Mouse (Mus musculus) heart, embryonic 14.5 days (tissue): ENCODE data around the gene Ccdc126. TPM values are rescaled to one million over a fixed set of nuclear protein-coding genes. Genes with fewer than 3 reads are reported as not detected.

Experiments used
- ATAC-seq: fragments of 200-750 bp; cut with Nextera tagmentation; 2 replicates; pipeline ENCODE4 v1.8.0; 2017; ENCODE audit warnings: low read depth, moderate TSS enrichment; ENCODE audit not compliant: insufficient number of reproducible peaks, insufficient read depth, low FRiP score
- H3K27ac ChIP-seq, 2 experiments: fragments of 200-500 bp in 1 of 2; fragments of 300-500 bp in 1 of 2; sonication (generic) in 1 of 2; replicated peaks in 1 of 2; 2 replicates each; pipeline ENCODE4 v1.5.1; 2012 to 2014; ENCODE audit warnings: low read depth in 2 of 2, low read length in 2 of 2, control low read depth in 1 of 2, mild to moderate bottlenecking in 1 of 2, mixed read lengths in 1 of 2; ENCODE audit not compliant: control insufficient read depth in 1 of 2, insufficient read depth in 1 of 2
- H3K27me3 ChIP-seq: fragments of 300-500 bp; sonication (generic); 2 replicates; pipeline ENCODE4 v1.6.1; 2014; ENCODE audit warnings: mild to moderate bottlenecking, low read length, control low read depth; ENCODE audit not compliant: control insufficient read depth, insufficient read depth
- H3K36me3 ChIP-seq: fragments of 300-500 bp; sonication (generic); 2 replicates; pipeline ENCODE4 v1.6.1; 2014; ENCODE audit warnings: mild to moderate bottlenecking, control low read depth, low read length, mixed read lengths; ENCODE audit not compliant: control insufficient read depth, insufficient read depth
- H3K4me1 ChIP-seq, 2 experiments: fragments of 200-500 bp in 1 of 2; fragments of 300-500 bp in 1 of 2; sonication (generic) in 1 of 2; 2 replicates each; pipeline ENCODE4 v1.6.1; 2012 to 2014; ENCODE audit warnings: low read length in 2 of 2, control low read depth in 1 of 2, mixed read lengths in 1 of 2; ENCODE audit not compliant: control insufficient read depth in 2 of 2, insufficient read depth in 2 of 2
- H3K4me2 ChIP-seq: fragments of 300-500 bp; sonication (generic); 2 replicates; pipeline ENCODE4 v1.6.1; 2014; ENCODE audit warnings: mild to moderate bottlenecking, low read length
- H3K4me3 ChIP-seq, 2 experiments: fragments of 200-500 bp in 1 of 2; fragments of 300-500 bp in 1 of 2; sonication (generic) in 1 of 2; 2 replicates each; pipeline ENCODE4 v1.5.1; 2012 to 2014; ENCODE audit warnings: low read length in 2 of 2, mild to moderate bottlenecking in 2 of 2, control low read depth in 1 of 2, low read depth in 1 of 2, moderate library complexity in 1 of 2; ENCODE audit not compliant: control insufficient read depth in 1 of 2, insufficient read depth in 1 of 2
- H3K9ac ChIP-seq: fragments of 300-500 bp; sonication (generic); 2 replicates; pipeline ENCODE4 v1.6.1; 2014; ENCODE audit warnings: mild to moderate bottlenecking, low read length
- H3K9me3 ChIP-seq: fragments of 300-500 bp; sonication (generic); 2 replicates; pipeline ENCODE4 v1.6.1; 2016; ENCODE audit warnings: low read length, control low read depth; ENCODE audit not compliant: control insufficient read depth
- WGBS: fragments of 180-500 bp; shearing (Covaris S2); extraction: QIAGEN DNeasy Blood & Tissue Kit; methylation state at CpG from one replicate; pipeline ENCODE4 v1.1.7; 2014; 5-methylcytosine and 5-hydroxymethylcytosine counted together
- polyA plus RNA-seq: library from polyadenylated mRNA; unstranded; fragments of >200 nt; fragmentation: Nextera tagmentation; extraction: Ambion mirVana; gene quantifications from 2 replicates; pipeline ENCODE4 v1.2.1, GENCODE M21; 2014

Ccdc126 gene
- polyA plus RNA-seq, result 8.6 and 9.6 TPM in 2 replicates

GRCm38 (mm10) chr6:49318966-49319594 is at the start of gene Ccdc126:
Ccdc126 (plus strand) TSS chr6:49319274.
- ATAC-seq, result peak; percentile 99
- Histone ChIP-seq H3K27me3 (no peaks in the 10 kb centered on the region), H3K9ac (peak within 1 kb of the TSS; percentile 90), H3K4me3 (peak within 1 kb of the TSS; percentile 70 to 74), H3K4me2 (peak within 1 kb of the TSS; percentile 79), H3K9me3 (no peaks in the 10 kb centered on the region), H3K27ac (peak within 1 kb of the TSS; percentile 71 to 88), H3K4me1 (peaks cover 0 to 6% of the 10 kb centered on the region in 2 experiments; a peak in 2 of 4 replicates), H3K36me3 (no peaks in the 10 kb centered on the region)
- 0% methylated on average over 47 of the region's 47 CpGs for WGBS

GRCm38 (mm10) chr6:49269923-49270322 is 49.2 kb upstream of the Ccdc126 start:
- no peak overlapping the region for H3K4me2 ChIP-seq
- 58% methylated on average over 11 of the region's 11 CpGs for WGBS
- no peak for ATAC-seq
- no peak overlapping the region for H3K27ac ChIP-seq
- H3K9ac ChIP-seq, result no peak overlapping the region
- H3K36me3 ChIP-seq, result no peaks in the 10 kb centered on the region
- H3K27me3 ChIP-seq, result no peaks in the 10 kb centered on the region
- H3K4me3 ChIP-seq, result no peak overlapping the region
- H3K4me1 ChIP-seq, result no peaks in the 10 kb centered on the region
- H3K9me3 ChIP-seq, result no peaks in the 10 kb centered on the region

DNA sequence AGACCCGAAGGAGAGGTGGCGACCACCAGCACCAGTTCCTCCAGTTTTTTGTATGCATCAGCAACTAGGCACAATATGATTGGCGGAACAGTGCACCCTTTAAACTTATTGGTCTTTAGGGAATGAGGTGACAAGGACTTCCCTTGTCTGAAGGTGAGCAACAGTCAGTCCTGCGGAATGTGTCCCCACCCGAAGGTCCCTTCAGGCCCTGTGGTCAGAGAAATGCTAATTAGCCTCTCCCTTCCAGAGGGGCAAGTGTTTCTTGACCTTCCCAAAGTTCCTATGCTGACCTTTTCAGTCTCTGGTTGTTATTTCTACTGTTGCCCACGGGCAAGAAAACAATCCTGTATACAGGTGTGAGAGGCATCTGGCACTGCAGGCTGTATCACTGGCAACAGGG is 47.3 kb upstream of the Ccdc126 start:
- ATAC-seq, result no peak
- Histone ChIP-seq H3K36me3 (no peaks in the 10 kb centered on the region), H3K4me1 (no peaks in the 10 kb centered on the region), H3K4me3 (no peak overlapping the region), H3K9ac (no peak overlapping the region), H3K9me3 (no peaks in the 10 kb centered on the region), H3K27me3 (no peaks in the 10 kb centered on the region), H3K4me2 (no peak overlapping the region), H3K27ac (no peak overlapping the region)
- 75% methylated on average over 6 of the region's 6 CpGs for WGBS

DNA sequence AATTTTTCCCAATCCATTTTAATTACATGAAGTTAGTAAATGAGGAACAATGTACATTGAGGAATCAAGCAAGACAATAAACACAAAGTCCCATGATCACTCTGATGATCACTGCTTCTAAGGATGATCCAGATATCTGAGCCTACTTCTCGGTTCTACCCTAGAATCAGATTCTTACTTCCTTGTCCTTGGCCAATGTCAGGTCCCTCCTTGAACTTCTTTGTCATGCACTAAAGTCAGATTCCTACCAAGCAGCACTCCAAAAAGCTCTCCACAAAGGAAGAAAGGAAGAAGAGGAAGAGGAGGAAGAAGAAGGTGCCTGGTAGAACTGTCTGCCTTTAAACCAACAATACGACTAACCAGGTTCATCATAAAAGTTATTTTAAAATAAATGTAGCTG is 46.2 kb upstream of the Ccdc126 start:
- 80% methylated on average over 2 of the region's 2 CpGs for WGBS
- Histone ChIP-seq H3K9ac (no peak overlapping the region), H3K4me1 (no peaks in the 10 kb centered on the region), H3K4me3 (no peak overlapping the region), H3K9me3 (no peaks in the 10 kb centered on the region), H3K27ac (no peak overlapping the region), H3K27me3 (no peaks in the 10 kb centered on the region), H3K4me2 (no peak overlapping the region), H3K36me3 (no peaks in the 10 kb centered on the region)
- no peak for ATAC-seq

- WGBS, result 43% methylated on average over 4 of the region's 4 CpGs
- no peak overlapping the region for H3K9ac ChIP-seq
- H3K9me3 ChIP-seq, result no peaks in the 10 kb centered on the region
- no peaks in the 10 kb centered on the region for H3K27me3 ChIP-seq
- no peak overlapping the region for H3K27ac ChIP-seq
- no peak for ATAC-seq
- H3K4me1 ChIP-seq, result no peaks in the 10 kb centered on the region
- no peaks in the 10 kb centered on the region for H3K36me3 ChIP-seq
- H3K4me3 ChIP-seq, result no peak overlapping the region
- no peak overlapping the region for H3K4me2 ChIP-seq
These were observed 45.1 kb upstream of the Ccdc126 start for GRCm38 (mm10) chr6:49273934-49274333.

DNA sequence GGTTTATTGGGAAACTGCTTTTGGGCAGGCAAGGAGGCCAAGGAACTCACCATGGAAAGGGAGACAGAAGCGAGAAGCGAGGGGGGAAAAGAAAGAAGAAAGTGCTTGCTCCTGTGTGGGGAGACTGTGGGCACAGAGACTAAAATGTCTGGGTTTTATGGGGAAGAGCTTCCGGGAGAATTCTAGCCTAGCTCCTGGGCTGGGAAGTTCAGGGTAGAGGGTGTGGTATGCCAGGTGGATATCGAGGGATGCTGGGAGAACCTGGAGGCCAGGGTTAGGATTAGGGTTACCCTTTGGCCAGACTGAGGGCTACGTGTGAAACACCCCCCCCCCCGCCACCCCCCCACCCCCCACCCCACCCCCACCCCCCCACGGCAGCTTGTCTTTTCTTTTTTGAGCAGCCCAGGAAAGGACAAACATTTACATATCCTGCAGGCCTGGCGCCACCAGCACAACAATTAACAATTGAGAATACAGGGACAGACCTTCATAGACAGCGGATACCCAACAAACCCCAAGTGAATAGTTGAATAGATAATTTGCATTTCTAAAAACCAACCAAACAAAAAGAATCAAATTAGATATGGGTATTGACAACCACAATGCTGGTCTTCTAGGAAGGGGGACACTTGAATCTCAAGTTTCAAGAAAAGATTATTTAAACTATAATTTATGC is 44.5 kb upstream of the Ccdc126 start:
- 69% methylated on average over 9 of the region's 9 CpGs for WGBS
- no peak overlapping the region for H3K27ac ChIP-seq
- no peak overlapping the region for H3K4me3 ChIP-seq
- H3K36me3 ChIP-seq, result no peaks in the 10 kb centered on the region
- ATAC-seq, result no peak
- no peak overlapping the region for H3K9ac ChIP-seq
- H3K4me1 ChIP-seq, result no peaks in the 10 kb centered on the region
- no peaks in the 10 kb centered on the region for H3K27me3 ChIP-seq
- H3K9me3 ChIP-seq, result no peaks in the 10 kb centered on the region
- no peak overlapping the region for H3K4me2 ChIP-seq

GRCm38 (mm10) chr6:49275296-49275695 is 43.8 kb upstream of the Ccdc126 start:
- H3K27ac ChIP-seq, result no peak overlapping the region
- H3K4me2 ChIP-seq, result no peak overlapping the region
- 92% methylated on average over 7 of the region's 7 CpGs for WGBS
- H3K4me1 ChIP-seq, result no peaks in the 10 kb centered on the region
- no peaks in the 10 kb centered on the region for H3K36me3 ChIP-seq
- ATAC-seq, result no peak
- H3K4me3 ChIP-seq, result no peak overlapping the region
- no peaks in the 10 kb centered on the region for H3K9me3 ChIP-seq
- H3K27me3 ChIP-seq, result no peaks in the 10 kb centered on the region
- H3K9ac ChIP-seq, result no peak overlapping the region
